Mouse (Mus musculus) MEL (cell line): Measurements from ENCODE around the gene Gm10644. TPM values are rescaled to one million over a fixed set of nuclear protein-coding genes. Genes with fewer than 3 reads are reported as not detected.

Experiments used
- DNase-seq: peaks from one replicate; pipeline ENCODE4 v3.0.0; 2011; ENCODE audit warnings: low read depth, low spot score
- H3K27ac ChIP-seq: 2 replicates; pipeline ENCODE4 v1.5.1; 2012; ENCODE audit warnings: low read depth, mild to moderate bottlenecking, control low read depth, low read length, moderate library complexity; ENCODE audit not compliant: control insufficient read depth
- H3K27me3 ChIP-seq, 2 experiments: fragments of 150-350 bp in 1 of 2; sonication (generic) in 1 of 2; 2 replicates each; pipeline ENCODE4 v1.6.1; 2012; ENCODE audit warnings: low read length in 2 of 2, mild to moderate bottlenecking in 2 of 2, improper control_type of control experiment in 1 of 2, moderate library complexity in 1 of 2; ENCODE audit not compliant: insufficient read depth in 2 of 2, control insufficient read depth in 1 of 2
- H3K36me3 ChIP-seq, 2 experiments: 2 replicates each; pipeline ENCODE4 v1.6.1; 2012 to 2014; ENCODE audit warnings: low read length in 2 of 2, improper control_type of control experiment in 1 of 2, inconsistent platforms in 1 of 2, mild to moderate bottlenecking in 1 of 2; ENCODE audit not compliant: insufficient read depth in 2 of 2, control insufficient read depth in 1 of 2
- H3K4me1 ChIP-seq, 2 experiments: fragments of 150-350 bp in 1 of 2; sonication (generic) in 1 of 2; 2 replicates each; pipeline ENCODE4 v1.6.1; 2012; ENCODE audit warnings: low read length in 2 of 2, improper control_type of control experiment in 1 of 2, mild to moderate bottlenecking in 1 of 2; ENCODE audit not compliant: insufficient read depth in 2 of 2, control insufficient read depth in 1 of 2
- H3K4me3 ChIP-seq, 2 experiments: fragments of 150-350 bp in 1 of 2; sonication (generic) in 1 of 2; 2 replicates each; pipeline ENCODE4 v1.5.1; 2012; ENCODE audit warnings: low read depth in 2 of 2, low read length in 2 of 2, mild to moderate bottlenecking in 2 of 2, moderate library complexity in 2 of 2, control low read depth in 1 of 2, improper control_type of control experiment in 1 of 2; ENCODE audit not compliant: control insufficient read depth in 1 of 2, insufficient read depth in 1 of 2
- H3K79me2 ChIP-seq: 2 replicates; pipeline ENCODE4 v1.6.1; 2012; ENCODE audit warnings: mild to moderate bottlenecking, low read length, moderate library complexity; ENCODE audit not compliant: control insufficient read depth, poor library complexity, insufficient read depth
- H3K9ac ChIP-seq: 2 replicates; pipeline ENCODE4 v1.6.1; 2012; ENCODE audit warnings: low read depth, mild to moderate bottlenecking, control low read depth, low read length, moderate library complexity; ENCODE audit not compliant: control insufficient read depth, poor library complexity, severe bottlenecking
- H3K9me3 ChIP-seq: fragments of 150-350 bp; sonication (generic); replicated peaks from 2 replicates; pipeline ENCODE4 v1.6.1; 2012; ENCODE audit warnings: mild to moderate bottlenecking, low read length, improper control_type of control experiment, moderate library complexity; ENCODE audit not compliant: insufficient read depth
- BHLHE40 ChIP-seq: IDR thresholded peaks from 2 replicates; pipeline ENCODE4 v1.6.1; 2012; ENCODE audit warnings: low read depth, mild to moderate bottlenecking, inconsistent platforms, low read length, improper control_type of control experiment, borderline replicate concordance
- CHD2 ChIP-seq: IDR thresholded peaks from 2 replicates; pipeline ENCODE4 v1.6.1; 2011; ENCODE audit warnings: low read length, improper control_type of control experiment
- CTCF ChIP-seq, 3 experiments: IDR thresholded peaks in 2 of 3; conservative IDR thresholded peaks in 1 of 3; 2 replicates each; pipeline ENCODE4 v1.5.1; 2011 to 2012; ENCODE audit warnings: low read length in 3 of 3, low read depth in 2 of 3, mild to moderate bottlenecking in 2 of 3, improper control_type of control experiment in 1 of 3, inconsistent platforms in 1 of 3, mixed read lengths in 1 of 3, moderate library complexity in 1 of 3; ENCODE audit not compliant: control insufficient read depth in 1 of 3, insufficient read depth in 1 of 3, poor library complexity in 1 of 3, severe bottlenecking in 1 of 3
- E2F4 ChIP-seq: IDR thresholded peaks from 2 replicates; pipeline ENCODE4 v1.6.1; 2011; ENCODE audit warnings: low read depth, low read length, improper control_type of control experiment, borderline replicate concordance
- ELF1 ChIP-seq: IDR thresholded peaks from 2 replicates; pipeline ENCODE4 v1.6.1; 2014; ENCODE audit warnings: low read depth, mild to moderate bottlenecking, inconsistent platforms, low read length, improper control_type of control experiment, moderate library complexity
- EP300 ChIP-seq, 2 experiments: IDR thresholded peaks; 2 replicates each; pipeline ENCODE4 v1.6.1; 2011; ENCODE audit warnings: improper control_type of control experiment in 2 of 2, low read length in 2 of 2, low read depth in 1 of 2, mild to moderate bottlenecking in 1 of 2
- GABPA ChIP-seq: IDR thresholded peaks from 2 replicates; pipeline ENCODE4 v1.6.1; 2012; ENCODE audit warnings: low read depth, mild to moderate bottlenecking, inconsistent platforms, low read length, improper control_type of control experiment, moderate library complexity
- JUND ChIP-seq: IDR thresholded peaks from 2 replicates; pipeline ENCODE4 v1.6.1; 2011; ENCODE audit warnings: low read depth, mild to moderate bottlenecking, improper control_type of control experiment, low read length
- KAT2A ChIP-seq: conservative IDR thresholded peaks from 2 replicates; pipeline ENCODE4 v1.6.1; 2012; ENCODE audit warnings: low read depth, low read length, improper control_type of control experiment, inconsistent platforms
- MYB ChIP-seq: IDR thresholded peaks from 2 replicates; pipeline ENCODE4 v1.6.1; 2011; ENCODE audit warnings: mild to moderate bottlenecking, low read depth, low read length, improper control_type of control experiment
- MYC ChIP-seq: IDR thresholded peaks from 2 replicates; pipeline ENCODE4 v1.6.1; 2011; ENCODE audit warnings: low read depth, mild to moderate bottlenecking, low read length, improper control_type of control experiment, moderate library complexity
- NRF1 ChIP-seq: IDR thresholded peaks from 2 replicates; pipeline ENCODE4 v1.6.1; 2014; ENCODE audit warnings: low read depth, mild to moderate bottlenecking, inconsistent platforms, low read length, improper control_type of control experiment, moderate library complexity; ENCODE audit not compliant: poor library complexity, insufficient read depth, severe bottlenecking
- POLR2A ChIP-seq, 2 experiments: IDR thresholded peaks; 2 replicates each; pipeline ENCODE4 v1.6.1; 2011 to 2012; ENCODE audit warnings: low read length in 2 of 2, mild to moderate bottlenecking in 2 of 2, control low read depth in 1 of 2, improper control_type of control experiment in 1 of 2, low read depth in 1 of 2, moderate library complexity in 1 of 2; ENCODE audit not compliant: control insufficient read depth in 1 of 2, insufficient read depth in 1 of 2, poor library complexity in 1 of 2
- POLR2AphosphoS2 ChIP-seq: IDR thresholded peaks from 2 replicates; pipeline ENCODE4 v1.6.1; 2011; ENCODE audit warnings: low read length, improper control_type of control experiment
- POLR2AphosphoS5 ChIP-seq: IDR thresholded peaks from 2 replicates; pipeline ENCODE4 v1.6.1; 2012; ENCODE audit warnings: low read depth, borderline replicate concordance, mild to moderate bottlenecking, inconsistent platforms, low read length, moderate library complexity, mixed read lengths
- SIN3A ChIP-seq: IDR thresholded peaks from 2 replicates; pipeline ENCODE4 v1.6.1; 2012; ENCODE audit warnings: low read length, improper control_type of control experiment, inconsistent platforms
- TAL1 ChIP-seq: IDR thresholded peaks from 2 replicates; pipeline ENCODE4 v1.6.1; 2012; ENCODE audit warnings: mild to moderate bottlenecking, inconsistent platforms, low read length, moderate library complexity, mixed read lengths
- TBP ChIP-seq: IDR thresholded peaks from 2 replicates; pipeline ENCODE4 v1.8.0; 2011; ENCODE audit warnings: low read depth, low read length, improper control_type of control experiment
- UBTF ChIP-seq: IDR thresholded peaks from 2 replicates; pipeline ENCODE4 v1.6.1; 2012; ENCODE audit warnings: low read depth, mild to moderate bottlenecking, inconsistent platforms, low read length, improper control_type of control experiment, moderate library complexity, borderline replicate concordance; ENCODE audit not compliant: insufficient read depth
- ZC3H11A ChIP-seq: IDR thresholded peaks from 2 replicates; pipeline ENCODE4 v1.6.1; 2012; ENCODE audit warnings: low read depth, mild to moderate bottlenecking, inconsistent platforms, low read length, improper control_type of control experiment
- ZMIZ1 ChIP-seq: IDR thresholded peaks from 2 replicates; pipeline ENCODE4 v1.6.1; 2012; ENCODE audit warnings: low read depth, mild to moderate bottlenecking, inconsistent platforms, low read length, improper control_type of control experiment, moderate library complexity
- ZNF384 ChIP-seq: IDR thresholded peaks from 2 replicates; pipeline ENCODE4 v1.6.1; 2012; ENCODE audit warnings: low read depth, mild to moderate bottlenecking, inconsistent platforms, low read length, improper control_type of control experiment
- polyA plus RNA-seq, 2 experiments: library from polyadenylated mRNA; stranded (reverse) in 1 of 2; unstranded in 1 of 2; fragments of >175 nt in 1 of 2; fragments of >200 nt in 1 of 2; gene quantifications; 2 replicates each; pipeline versions ENCODE4 v1.2.1 to v1.2.4; 2012; ENCODE audit warnings: low replicate concordance in 2 of 2, low read depth in 1 of 2; ENCODE audit not compliant: insufficient read length in 2 of 2, insufficient read depth in 1 of 2, missing spikeins in 1 of 2
- total RNA-seq: library from RNA; depleted of rRNA; stranded (reverse); fragments of 300-350 nt; gene quantifications from 2 replicates; pipeline ENCODE4 v1.2.3, GENCODE M21; 2012

The Gm10644 gene
- total and polyA plus RNA-seq, 3 experiments = 0.35 to 0.49 TPM; not detected in 1

- Histone ChIP-seq H3K9me3 (no peaks in the 10 kb centered on the region), H3K27ac (no peak overlapping the region), H3K36me3 (no peaks in the 10 kb centered on the region), H3K9ac (peak overlapping the region; percentile 89), H3K79me2 (peaks cover 19% of the 10 kb centered on the region), H3K4me3 (peak overlapping the region; percentile 60 to 84), H3K27me3 (no peaks in the 10 kb centered on the region), H3K4me1 (0 out of 4 replicates have a peak, but pooled peaks cover 0 to 7% of the 10 kb centered on the region in 2 experiments)
- peak; percentile 47 for DNase-seq
- peak; percentile 23; the same call in 1 of the 2 replicates for TF ChIP-seq NRF1
- TF ChIP-seq ZMIZ1 = no peak
Measured at GRCm38 (mm10) chr8:83900957-83901270, 54.1 kb downstream of the Gm10644 start.

- Histone ChIP-seq H3K4me1 (0 out of 4 replicates have a peak, but pooled peaks cover 0 to 7% of the 10 kb centered on the region in 2 experiments), H3K4me3 (peak overlapping the region; percentile 60 to 84), H3K27ac (peak overlapping the region; percentile 69), H3K36me3 (no peaks in the 10 kb centered on the region), H3K9me3 (no peaks in the 10 kb centered on the region), H3K9ac (peak overlapping the region; percentile 89), H3K79me2 (peaks cover 19% of the 10 kb centered on the region), H3K27me3 (no peaks in the 10 kb centered on the region)
- TF ChIP-seq ZNF384 (peak; percentile 46; the same call in 1 of the 2 replicates), POLR2A (IDR thresholded peaks at IDR 0.05; ENCODE audit: control insufficient read depth in 1 of 2, insufficient read depth in 1 of 2, low read depth in 1 of 2, low read length in 2 of 2, poor library complexity in 1 of 2) (peak in 1 of 2 experiments; percentile 8; a peak in 1 of 4 replicates), GABPA (no peak)
- no peak for DNase-seq
Measured at GRCm38 (mm10) chr8:83900266-83900956, 54.6 kb downstream of the Gm10644 start.

GRCm38 (mm10) chr8:83899363-83900252 is 55.4 kb downstream of the Gm10644 start, which contains the start of gene Adgrl1:
TSS of gene Adgrl1 (plus strand) at chr8:83900105.
- no peaks in the 10 kb centered on the region for H3K27me3 ChIP-seq
- no peak for TF ChIP-seq E2F4
- no peak for TF ChIP-seq JUND
- TF ChIP-seq ELF1 = no peak
- no peak for TF ChIP-seq TBP
- TF ChIP-seq TAL1 = no peak
- TF ChIP-seq UBTF = no peak
- TF ChIP-seq BHLHE40 = no peak
- no peak for TF ChIP-seq EP300 (IDR thresholded peaks at IDR 0.05; ENCODE audit: low read depth in 1 of 2, low read length in 2 of 2)
- no peak for TF ChIP-seq CTCF (IDR thresholded peaks at IDR 0.05 in 2 of 3, conservative IDR thresholded peaks at IDR 0.05 in 1 of 3; ENCODE audit: control insufficient read depth in 1 of 3, insufficient read depth in 1 of 3, low read depth in 2 of 3, low read length in 3 of 3, poor library complexity in 1 of 3, severe bottlenecking in 1 of 3)
- TF ChIP-seq POLR2AphosphoS2 = no peak
- TF ChIP-seq CHD2 = no peak
- TF ChIP-seq MYB = no peak
- TF ChIP-seq MYC = no peak
- TF ChIP-seq ZMIZ1 = no peak
- peak; percentile 58 to 75; a peak in 3 of 4 replicates for TF ChIP-seq POLR2A (IDR thresholded peaks at IDR 0.05; ENCODE audit: control insufficient read depth in 1 of 2, insufficient read depth in 1 of 2, low read depth in 1 of 2, low read length in 2 of 2, poor library complexity in 1 of 2)
- TF ChIP-seq ZNF384 = peak; percentile 53; the same call in 1 of the 2 replicates
- TF ChIP-seq ZC3H11A = no peak
- no peak for TF ChIP-seq KAT2A
- TF ChIP-seq NRF1 = no peak
- TF ChIP-seq SIN3A = peak; percentile 84
- no peak for TF ChIP-seq POLR2AphosphoS5

More at GRCm38 (mm10) chr8:83899363-83900252, 55.4 kb downstream of the Gm10644 start, which contains the start of gene Adgrl1:
- Histone ChIP-seq H3K9ac (peak within 1 kb of the TSS; percentile 89), H3K4me1 (0 out of 4 replicates have a peak, but pooled peaks cover 0 to 7% of the 10 kb centered on the region in 2 experiments), H3K4me3 (peak within 1 kb of the TSS; percentile 60 to 84), H3K79me2 (peaks cover 19% of the 10 kb centered on the region), H3K36me3 (no peaks in the 10 kb centered on the region), H3K9me3 (no peaks in the 10 kb centered on the region), H3K27ac (peak within 1 kb of the TSS; percentile 69)
- peak; percentile 96 for DNase-seq
